Mouse (Mus musculus): ENCODE measurements around the gene Zfp992. TPM values are rescaled to one million over a fixed set of nuclear protein-coding genes. Genes with fewer than 3 reads are reported as not detected.
"Not testable (repeated sequence)": the region's sequence is repeated elsewhere in the genome, so short reads cannot be mapped to it uniquely, and the experiment has no call there.

Zfp992 gene
- polyA plus RNA-seq (2015; fragmentation: Nextera tagmentation; extraction: Ambion mirVana), result 1.0 and 1.2 TPM in 2 replicates

- not testable (repeated sequence) for ATAC-seq; H3K9ac ChIP-seq (replicated peaks); H3K36me3 ChIP-seq (replicated peaks; ENCODE audit: insufficient read depth, low read length); H3K4me1 ChIP-seq (ENCODE audit: insufficient read depth); DNase-seq; H3K4me2 ChIP-seq (ENCODE audit: low read depth, low read length); H3K27me3 ChIP-seq (ENCODE audit: insufficient read depth, low read length); H3K27ac ChIP-seq (ENCODE audit: low read depth); H3K4me3 ChIP-seq (ENCODE audit: low read depth, low read length)
- WGBS (ENCODE audit: insufficient replicate concordance), result 84% methylated on average over 2 of the region's 2 CpGs
- peaks cover 16% of the 10 kb centered on the region for H3K9me3 ChIP-seq (ENCODE audit: low read length)
Measured at GRCm38 (mm10) chr4:146448950-146449349, at the start of gene Zfp992. Gene Zfp992 (plus strand): TSS chr4:146449023.

GRCm38 (mm10) chr4:146429467-146429866, 19.4 kb upstream of the Zfp992 start:
- H3K4me3 ChIP-seq (ENCODE audit: low read depth, low read length); H3K27ac ChIP-seq (ENCODE audit: low read depth); DNase-seq; ATAC-seq; H3K9ac ChIP-seq (replicated peaks); H3K27me3 ChIP-seq (ENCODE audit: insufficient read depth, low read length); H3K4me1 ChIP-seq (ENCODE audit: insufficient read depth); H3K36me3 ChIP-seq (replicated peaks; ENCODE audit: insufficient read depth, low read length); H3K9me3 ChIP-seq (ENCODE audit: low read length); H3K4me2 ChIP-seq (ENCODE audit: low read depth, low read length): not testable (repeated sequence)
- 0% methylated on average over 1 of the region's 1 CpGs for whole genome bisulfite sequencing (ENCODE audit: insufficient replicate concordance)

DNA sequence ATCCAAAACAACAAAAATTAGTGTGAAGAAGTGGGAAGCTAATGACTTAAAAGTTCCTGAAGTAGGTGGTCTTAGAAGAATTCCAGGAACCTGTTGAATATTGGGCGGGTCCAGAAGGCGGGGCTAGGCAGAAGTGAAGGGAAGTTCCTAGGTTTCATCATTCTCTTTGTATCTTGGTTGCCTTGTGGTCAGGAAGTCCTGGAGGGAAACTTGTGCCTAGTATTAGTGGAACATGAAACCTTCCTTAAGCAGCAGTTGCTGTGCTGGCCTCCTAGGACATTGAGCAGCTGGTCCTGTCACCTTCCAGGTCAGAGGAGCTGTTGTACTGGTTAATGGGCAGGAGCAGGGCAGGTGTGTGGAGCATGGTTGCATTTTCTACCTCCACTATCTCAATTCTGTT, 17.9 kb upstream of the Zfp992 start:
- H3K4me1 ChIP-seq (ENCODE audit: insufficient read depth); H3K4me2 ChIP-seq (ENCODE audit: low read depth, low read length); H3K4me3 ChIP-seq (ENCODE audit: low read depth, low read length); H3K36me3 ChIP-seq (replicated peaks; ENCODE audit: insufficient read depth, low read length); ATAC-seq; H3K9ac ChIP-seq (replicated peaks); DNase-seq; H3K27me3 ChIP-seq (ENCODE audit: insufficient read depth, low read length); H3K9me3 ChIP-seq (ENCODE audit: low read length); H3K27ac ChIP-seq (ENCODE audit: low read depth): not testable (repeated sequence)
- 75% methylated on average over 2 of the region's 2 CpGs for WGBS (ENCODE audit: insufficient replicate concordance)

- ATAC-seq; H3K9ac ChIP-seq (replicated peaks): not testable (repeated sequence)
Measured at GRCm38 (mm10) chr4:146435539-146435938, 13.3 kb upstream of the Zfp992 start.

DNA sequence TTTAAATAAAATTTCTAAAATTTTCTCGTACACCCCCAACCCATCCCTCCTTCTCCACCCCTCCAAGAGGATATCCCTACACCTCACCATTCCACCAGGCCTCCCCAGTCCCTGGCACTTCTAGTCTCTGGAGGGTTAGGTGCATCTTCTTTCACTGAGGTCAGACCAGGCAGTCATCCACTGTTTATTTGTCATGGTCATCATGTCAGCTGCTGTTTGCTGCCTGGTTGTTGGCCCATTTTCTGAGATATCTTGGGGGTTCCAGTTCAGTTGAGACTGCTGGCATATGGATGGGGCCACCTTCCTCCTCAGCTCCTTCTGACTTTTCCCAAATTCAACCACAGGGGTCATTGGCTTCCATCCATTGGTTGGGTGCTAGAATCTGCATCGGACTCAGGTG, 11.6 kb upstream of the Zfp992 start:
- H3K9ac ChIP-seq (replicated peaks); H3K4me2 ChIP-seq (ENCODE audit: low read depth, low read length); H3K27me3 ChIP-seq (ENCODE audit: insufficient read depth, low read length); H3K9me3 ChIP-seq (ENCODE audit: low read length); H3K4me1 ChIP-seq (ENCODE audit: insufficient read depth); H3K4me3 ChIP-seq (ENCODE audit: low read depth, low read length); DNase-seq; H3K27ac ChIP-seq (ENCODE audit: low read depth); H3K36me3 ChIP-seq (replicated peaks; ENCODE audit: insufficient read depth, low read length); ATAC-seq: not testable (repeated sequence)
- WGBS (ENCODE audit: insufficient replicate concordance), result 82% methylated on average over 1 of the region's 2 CpGs

More at GRCm38 (mm10) chr4:146435539-146435938, 13.3 kb upstream of the Zfp992 start:
- not testable (repeated sequence) for H3K27ac ChIP-seq (ENCODE audit: low read depth); H3K36me3 ChIP-seq (replicated peaks; ENCODE audit: insufficient read depth, low read length); H3K4me2 ChIP-seq (ENCODE audit: low read depth, low read length); H3K9me3 ChIP-seq (ENCODE audit: low read length); DNase-seq; H3K4me1 ChIP-seq (ENCODE audit: insufficient read depth); H3K4me3 ChIP-seq (ENCODE audit: low read depth, low read length); H3K27me3 ChIP-seq (ENCODE audit: insufficient read depth, low read length)
- 74% methylated on average over 2 of the region's 2 CpGs for WGBS (ENCODE audit: insufficient replicate concordance)

DNA sequence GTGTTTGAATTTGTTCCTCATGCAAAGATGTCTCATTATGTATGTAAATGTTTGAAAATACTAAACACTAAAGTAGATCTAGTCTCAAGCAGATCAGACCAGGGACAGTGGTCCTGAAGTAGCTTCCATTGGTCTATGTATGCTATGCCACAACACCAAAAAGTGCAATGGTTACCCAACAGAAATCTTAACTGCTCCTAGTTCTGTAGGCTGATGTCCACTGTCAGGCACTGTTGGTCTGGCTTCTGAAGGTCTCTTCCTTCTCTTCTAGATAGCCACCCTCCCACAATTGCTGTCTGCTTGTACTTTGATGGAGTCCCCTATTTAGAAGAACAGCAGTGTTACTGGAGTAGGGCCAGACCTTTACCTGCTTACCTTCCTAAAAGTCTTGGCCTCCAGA, 4.5 kb upstream of the Zfp992 start:
- not testable (repeated sequence) for H3K27me3 ChIP-seq (ENCODE audit: insufficient read depth, low read length); H3K4me2 ChIP-seq (ENCODE audit: low read depth, low read length); H3K4me1 ChIP-seq (ENCODE audit: insufficient read depth); H3K36me3 ChIP-seq (replicated peaks; ENCODE audit: insufficient read depth, low read length); DNase-seq; H3K27ac ChIP-seq (ENCODE audit: low read depth); H3K9ac ChIP-seq (replicated peaks); H3K4me3 ChIP-seq (ENCODE audit: low read depth, low read length); ATAC-seq
- H3K9me3 ChIP-seq (ENCODE audit: low read length), result peaks cover 11% of the 10 kb centered on the region

GRCm38 (mm10) chr4:146445121-146445520, 3.7 kb upstream of the Zfp992 start:
- not testable (repeated sequence) for H3K27me3 ChIP-seq (ENCODE audit: insufficient read depth, low read length); H3K4me1 ChIP-seq (ENCODE audit: insufficient read depth); H3K36me3 ChIP-seq (replicated peaks; ENCODE audit: insufficient read depth, low read length); H3K9ac ChIP-seq (replicated peaks); H3K4me2 ChIP-seq (ENCODE audit: low read depth, low read length); H3K27ac ChIP-seq (ENCODE audit: low read depth); DNase-seq; H3K4me3 ChIP-seq (ENCODE audit: low read depth, low read length); ATAC-seq
- peaks cover 11% of the 10 kb centered on the region for H3K9me3 ChIP-seq (ENCODE audit: low read length)

DNA sequence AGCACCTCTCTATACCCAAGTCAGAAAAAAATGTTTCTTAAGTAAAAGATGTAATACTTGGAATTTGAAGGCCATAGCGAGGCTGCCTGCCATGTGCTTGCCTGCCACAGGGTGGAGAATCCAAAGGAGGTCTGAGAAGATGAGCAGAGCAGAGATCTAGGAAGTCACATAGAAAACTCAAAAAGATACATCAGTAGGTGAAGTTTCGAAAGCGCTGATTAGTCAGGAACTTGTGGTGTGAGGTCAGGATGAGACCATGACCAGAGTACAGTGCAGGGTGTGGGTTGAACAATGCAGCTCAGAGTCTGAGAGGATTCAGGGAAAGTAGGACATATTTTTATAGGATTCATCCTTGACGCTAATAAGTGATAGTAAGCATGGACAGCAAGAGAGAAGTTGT, 2.7 kb upstream of the Zfp992 start:
- not testable (repeated sequence) for DNase-seq; H3K27me3 ChIP-seq (ENCODE audit: insufficient read depth, low read length); H3K36me3 ChIP-seq (replicated peaks; ENCODE audit: insufficient read depth, low read length); H3K4me3 ChIP-seq (ENCODE audit: low read depth, low read length); H3K27ac ChIP-seq (ENCODE audit: low read depth); H3K9ac ChIP-seq (replicated peaks); ATAC-seq; H3K4me2 ChIP-seq (ENCODE audit: low read depth, low read length); H3K4me1 ChIP-seq (ENCODE audit: insufficient read depth)
- peaks cover 11% of the 10 kb centered on the region for H3K9me3 ChIP-seq (ENCODE audit: low read length)
- WGBS (ENCODE audit: insufficient replicate concordance), result 74% methylated on average over 4 of the region's 4 CpGs

DNA sequence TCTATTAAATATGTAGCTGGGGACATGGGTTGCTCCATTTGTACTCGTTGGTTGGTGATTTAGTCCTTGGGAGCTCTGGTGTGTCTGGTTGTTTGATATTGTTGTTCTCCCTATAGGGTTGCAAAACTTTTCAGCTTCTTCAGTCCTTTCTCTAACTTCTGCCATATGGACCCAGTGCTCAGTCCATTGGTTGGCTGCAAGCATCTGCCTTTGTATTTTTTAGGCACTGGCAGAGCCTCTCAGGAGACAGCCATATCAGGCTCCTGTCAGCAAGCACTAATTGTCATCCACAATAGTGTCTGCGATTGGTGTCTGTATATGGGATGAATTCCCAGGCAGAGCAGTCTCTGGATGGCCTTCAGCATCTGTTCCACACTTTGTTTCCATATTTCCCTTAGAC, 1.8 kb upstream of the Zfp992 start:
- not testable (repeated sequence) for H3K27me3 ChIP-seq (ENCODE audit: insufficient read depth, low read length); DNase-seq; H3K36me3 ChIP-seq (replicated peaks; ENCODE audit: insufficient read depth, low read length); H3K4me2 ChIP-seq (ENCODE audit: low read depth, low read length); H3K4me3 ChIP-seq (ENCODE audit: low read depth, low read length); H3K27ac ChIP-seq (ENCODE audit: low read depth); H3K4me1 ChIP-seq (ENCODE audit: insufficient read depth); H3K9ac ChIP-seq (replicated peaks); ATAC-seq
- H3K9me3 ChIP-seq (ENCODE audit: low read length), result peaks cover 11% of the 10 kb centered on the region
- WGBS (ENCODE audit: insufficient replicate concordance), result 78% methylated on average over 2 of the region's 2 CpGs

- H3K4me1 ChIP-seq (ENCODE audit: insufficient read depth); H3K4me3 ChIP-seq (ENCODE audit: low read depth, low read length); H3K27ac ChIP-seq (ENCODE audit: low read depth); DNase-seq; H3K27me3 ChIP-seq (ENCODE audit: insufficient read depth, low read length); H3K36me3 ChIP-seq (replicated peaks; ENCODE audit: insufficient read depth, low read length); H3K9ac ChIP-seq (replicated peaks); H3K4me2 ChIP-seq (ENCODE audit: low read depth, low read length): not testable (repeated sequence)
- 0 out of 2 replicates have a peak, but pooled peaks have one; percentile 22 for ATAC-seq
- peaks cover 23% of the 10 kb centered on the region for H3K9me3 ChIP-seq (ENCODE audit: low read length)
- WGBS (ENCODE audit: insufficient replicate concordance), result 71% methylated on average over 5 of the region's 5 CpGs
Measured at GRCm38 (mm10) chr4:146449711-146450110, 888 bp downstream of the Zfp992 start.
